Mouse (Mus musculus) kidney, postnatal 14 days (tissue): Measurements from ENCODE around the gene Fam184a.

ENCODE experiments used
- DNase-seq: peaks from one replicate; pipeline ENCODE4 v3.0.0; 2022; ENCODE audit warnings: mixed read lengths

Gene Fam184a

GRCm38 (mm10) chr10:53597121-53597881, 153.6 kb downstream of the Fam184a start:
- DNase-seq = peak; percentile 64

DNA sequence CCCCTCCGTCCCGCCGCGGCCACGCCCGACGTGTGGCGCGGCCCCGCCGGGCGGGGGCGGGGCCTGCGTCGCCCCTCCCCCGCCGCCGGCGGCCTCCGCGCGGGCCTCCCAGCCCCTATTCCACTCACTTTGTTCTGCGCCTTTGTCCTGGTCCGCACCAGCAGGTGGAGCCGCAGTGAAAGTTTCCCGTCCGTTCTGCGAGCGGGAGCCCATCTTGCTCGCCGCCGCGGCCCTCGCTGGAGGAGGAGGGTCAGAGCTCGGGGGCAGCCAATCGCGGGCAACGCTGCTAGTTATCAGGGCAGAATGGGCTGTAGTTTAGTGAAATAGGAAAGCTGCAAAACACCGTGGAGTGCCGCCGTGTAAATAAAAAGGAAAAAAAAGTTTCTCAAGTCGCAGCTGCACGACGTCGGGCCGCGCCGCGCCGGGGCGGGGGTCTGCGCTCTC, 154.2 kb downstream of the Fam184a start, which contains the start of gene Asf1a:
Asf1a (plus strand) TSS at position 81 of the 444 bp plus-strand sequence.
- peak; percentile 98 for DNase-seq

DNA sequence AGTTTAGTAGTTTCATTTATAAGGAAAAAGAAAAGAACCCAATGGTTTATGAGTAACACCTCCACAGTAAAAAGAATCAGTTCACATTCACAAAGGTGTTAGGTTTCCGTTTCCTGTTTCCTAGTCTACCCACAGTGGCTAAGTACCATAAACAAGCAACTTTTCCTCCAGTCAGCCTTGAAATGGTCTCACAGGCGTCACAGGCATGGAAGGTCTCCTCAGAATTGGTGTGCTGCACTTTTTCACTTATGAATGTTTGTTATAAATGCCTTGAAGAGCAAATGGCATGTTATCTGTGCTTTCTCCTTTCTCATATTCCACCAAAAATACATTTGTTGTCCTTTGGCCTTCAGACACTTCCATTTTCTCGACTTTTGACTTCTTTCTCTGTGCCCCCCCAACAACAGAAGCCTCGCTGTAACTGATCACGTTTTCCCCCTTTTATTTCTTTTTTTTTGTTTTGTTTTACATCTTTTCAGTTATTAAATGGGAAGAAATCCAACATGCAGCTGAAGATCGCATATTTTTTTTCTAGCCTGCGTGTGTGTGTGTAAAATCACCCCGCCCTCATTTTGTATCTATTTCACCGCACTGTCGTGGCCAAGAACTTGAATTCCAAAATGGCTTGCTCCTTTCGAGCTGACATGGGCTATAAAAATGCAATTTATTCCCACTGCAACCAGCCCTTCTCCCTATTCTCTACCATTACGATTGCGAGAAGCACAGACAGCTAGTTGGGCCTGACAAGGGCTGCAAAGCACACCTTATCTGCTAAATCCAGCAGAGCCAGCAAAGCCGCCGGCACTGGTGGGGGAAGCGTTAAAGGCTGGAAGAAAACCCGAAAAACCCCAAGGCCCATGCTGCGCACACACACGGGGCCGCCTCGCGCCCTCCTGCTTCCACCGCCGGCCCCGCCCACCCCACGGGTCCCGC, 154.9 kb downstream of the Fam184a start:
- DNase-seq = no peak

DNA sequence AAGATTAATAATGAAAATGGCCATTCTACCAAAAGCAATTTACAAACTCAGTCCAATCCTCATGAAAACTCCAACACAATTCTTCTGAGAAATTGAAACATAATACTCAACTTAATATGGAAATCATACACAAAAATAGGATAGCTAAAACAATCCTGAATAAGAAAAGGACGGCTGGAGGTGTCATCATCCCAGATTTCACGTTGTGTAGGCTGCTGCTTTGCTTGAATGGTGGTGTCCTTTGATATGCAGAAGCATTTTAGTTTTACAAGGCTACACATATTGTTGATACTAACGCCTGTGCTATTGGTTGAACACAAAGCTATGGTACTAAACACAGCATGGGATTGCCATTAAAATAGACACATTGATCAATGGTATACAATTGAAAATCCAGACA, 165.1 kb downstream of the Fam184a start:
- no peak for DNase-seq
